Comparison of ENCODE assay signal across 15 mouse cellular contexts in genomic region chr11:30777498-30777897, GRCm38 (mm10). TPM values are rescaled to one million over a fixed set of nuclear protein-coding genes. Genes with fewer than 3 reads are reported as not detected.
DNase-seq lines count a peak whose midpoint lies in the region; ATAC-seq and TF ChIP-seq lines count a peak whose summit lies in the region.
"Had no signal": no experiment of that assay in that cellular context is flagged by ENCODE, and none has a peak within 500 bp of the region (broad histone marks: within the 10 kb centered on the region; RNA-seq: fewer than 3 reads in every experiment).

No protein-coding gene starts in this region.

- no peak for TF ChIP-seq CTCF in heart, adult 2 months (IDR thresholded peaks at IDR 0.05)
- TF ChIP-seq CTCF in MEL (IDR thresholded peaks at IDR 0.05 in 2 of 3, conservative IDR thresholded peaks at IDR 0.05 in 1 of 3; ENCODE audit: control insufficient read depth in 1 of 3, insufficient read depth in 1 of 3, low read depth in 2 of 3, low read length in 3 of 3, poor library complexity in 1 of 3, severe bottlenecking in 1 of 3) = no peak

- peaks cover 9% of the 10 kb centered on the region for H3K79me2 ChIP-seq in heart, adult 2 months (replicated peaks; ENCODE audit: control insufficient read depth, insufficient read depth, low read length)
- peaks cover 62% of the 10 kb centered on the region for H3K79me2 ChIP-seq in MEL (ENCODE audit: control insufficient read depth, insufficient read depth, low read length, poor library complexity)

- H3K27me3 ChIP-seq in heart, adult 2 months (ENCODE audit: control insufficient read depth, insufficient read depth, low read length) = no peaks in the 10 kb centered on the region
- H3K27me3 ChIP-seq in kidney, embryonic 15.5 days = no peaks in the 10 kb centered on the region
- H3K27me3 ChIP-seq in MEL (ENCODE audit: control insufficient read depth in 1 of 2, insufficient read depth in 2 of 2, low read length in 2 of 2) = no peaks in the 10 kb centered on the region
- H3K27me3 ChIP-seq in liver, embryonic 12.5 days (replicated peaks) = no peaks in the 10 kb centered on the region
- no peaks in the 10 kb centered on the region for H3K27me3 ChIP-seq in forebrain, embryonic 13.5 days
- H3K27me3 ChIP-seq: embryonic facial prominence, embryonic 12.5 days had no signal

- TF ChIP-seq RAD21 in MEL (IDR thresholded peaks at IDR 0.05; ENCODE audit: low read depth, low read length) = no peak

- DNase-seq in heart, adult 2 months = no peak
- DNase-seq in heart, postnatal 4 days = no peak
- no peak for DNase-seq in kidney, postnatal 4 days
- peak; percentile 62 for DNase-seq in MEL (ENCODE audit: low read depth, low spot score)
- no peak for DNase-seq in adrenal gland, postnatal 10 days
- DNase-seq: cerebellum, postnatal 10 days; kidney, adult 8-10 months; right cerebral cortex, postnatal 25 days had no signal

- no peak for TF ChIP-seq EP300 in heart, adult 2 months (IDR thresholded peaks at IDR 0.05; ENCODE audit: insufficient read depth, low read depth, low read length)
- TF ChIP-seq EP300 in MEL (IDR thresholded peaks at IDR 0.05; ENCODE audit: low read depth in 1 of 2, low read length in 2 of 2) = no peak

- H3K9ac ChIP-seq in heart, adult 2 months (ENCODE audit: low read depth, low read length) = no peak overlapping the region
- H3K9ac ChIP-seq in kidney, embryonic 15.5 days = no peak overlapping the region
- H3K9ac ChIP-seq in MEL (ENCODE audit: control insufficient read depth, low read depth, low read length, poor library complexity, severe bottlenecking) = no peak overlapping the region
- peak overlapping the region; percentile 28; the same call in 1 of the 2 replicates for H3K9ac ChIP-seq in liver, embryonic 12.5 days
- H3K9ac ChIP-seq in forebrain, embryonic 13.5 days = no peak overlapping the region
- H3K9ac ChIP-seq: embryonic facial prominence, embryonic 12.5 days had no signal

- H3K4me1 ChIP-seq in heart, adult 2 months (ENCODE audit: control insufficient read depth, insufficient read depth, low read length) = peaks cover 8% of the 10 kb centered on the region
- H3K4me1 ChIP-seq in kidney, embryonic 15.5 days = peaks cover 16% of the 10 kb centered on the region
- H3K4me1 ChIP-seq in MEL (ENCODE audit: control insufficient read depth in 1 of 2, insufficient read depth in 2 of 2, low read length in 2 of 2) = peaks cover 11 to 12% of the 10 kb centered on the region in 2 experiments
- peaks cover 45% of the 10 kb centered on the region for H3K4me1 ChIP-seq in liver, embryonic 12.5 days
- peaks cover 35% of the 10 kb centered on the region for H3K4me1 ChIP-seq in forebrain, embryonic 13.5 days

- WGBS in heart, adult 2 months = 44% methylated on average over 4 of the region's 4 CpGs
- WGBS in kidney, embryonic 15.5 days = 71% methylated on average over 4 of the region's 4 CpGs
- WGBS in liver, embryonic 12.5 days (ENCODE audit: insufficient replicate concordance) = 34% methylated on average over 4 of the region's 4 CpGs
- WGBS in forebrain, embryonic 13.5 days = 89% methylated on average over 4 of the region's 4 CpGs

- 0 out of 2 replicates have a peak, but pooled peaks have one; percentile 22 for ATAC-seq in kidney, embryonic 15.5 days (replicated peaks; ENCODE audit: low FRiP score)
- peak; percentile 85 for ATAC-seq in liver, embryonic 12.5 days
- no peak for ATAC-seq in forebrain, embryonic 13.5 days
- ATAC-seq: midbrain, embryonic 16.5 days had no signal

- no peak overlapping the region for H3K4me2 ChIP-seq in kidney, embryonic 15.5 days
- H3K4me2 ChIP-seq in liver, embryonic 12.5 days = peak overlapping the region; percentile 39
- no peak overlapping the region for H3K4me2 ChIP-seq in forebrain, embryonic 13.5 days
- H3K4me2 ChIP-seq: embryonic facial prominence, embryonic 12.5 days had no signal

- H3K9me3 ChIP-seq in kidney, embryonic 15.5 days (replicated peaks) = no peaks in the 10 kb centered on the region
- H3K9me3 ChIP-seq in MEL (replicated peaks; ENCODE audit: insufficient read depth, low read length) = no peaks in the 10 kb centered on the region
- no peaks in the 10 kb centered on the region for H3K9me3 ChIP-seq in liver, embryonic 12.5 days (replicated peaks)
- H3K9me3 ChIP-seq in forebrain, embryonic 13.5 days (replicated peaks) = no peaks in the 10 kb centered on the region
- H3K9me3 ChIP-seq: embryonic facial prominence, embryonic 12.5 days; hindbrain, embryonic 10.5 days had no signal

- peak overlapping the region; percentile 27; the same call in 1 of the 2 replicates for H3K27ac ChIP-seq in heart, adult 2 months
- H3K27ac ChIP-seq in kidney, embryonic 15.5 days = no peak overlapping the region
- no peak overlapping the region for H3K27ac ChIP-seq in MEL (ENCODE audit: control insufficient read depth, low read depth, low read length)
- H3K27ac ChIP-seq in liver, embryonic 12.5 days = peak overlapping the region; percentile 25; the same call in 1 of the 2 replicates
- no peak overlapping the region for H3K27ac ChIP-seq in forebrain, embryonic 13.5 days
- H3K27ac ChIP-seq: embryonic facial prominence, embryonic 12.5 days; hindbrain, embryonic 10.5 days had no signal

- intact Hi-C loops in heart, adult 2 months (cut with DNase I) = no loop called here

- TF ChIP-seq POLR2A in heart, adult 2 months (IDR thresholded peaks at IDR 0.05; ENCODE audit: insufficient read depth, low read depth, low read length) = no peak
- TF ChIP-seq POLR2A in MEL (IDR thresholded peaks at IDR 0.05; ENCODE audit: control insufficient read depth in 1 of 2, insufficient read depth in 1 of 2, low read depth in 1 of 2, low read length in 2 of 2, poor library complexity in 1 of 2) = no peak

- no peak overlapping the region for H3K4me3 ChIP-seq in heart, adult 2 months
- no peak overlapping the region for H3K4me3 ChIP-seq in kidney, embryonic 15.5 days (replicated peaks)
- no peak overlapping the region for H3K4me3 ChIP-seq in MEL (ENCODE audit: control insufficient read depth in 1 of 2, insufficient read depth in 1 of 2, low read depth in 2 of 2, low read length in 2 of 2)
- H3K4me3 ChIP-seq in liver, embryonic 12.5 days = no peak overlapping the region
- no peak overlapping the region for H3K4me3 ChIP-seq in forebrain, embryonic 13.5 days
- H3K4me3 ChIP-seq: embryonic facial prominence, embryonic 12.5 days; hindbrain, embryonic 10.5 days; layer of hippocampus, adult 2 months had no signal

- peaks cover 16% of the 10 kb centered on the region for H3K36me3 ChIP-seq in heart, adult 2 months (ENCODE audit: control insufficient read depth, insufficient read depth, low read length)
- H3K36me3 ChIP-seq in kidney, embryonic 15.5 days = no peaks in the 10 kb centered on the region
- H3K36me3 ChIP-seq in MEL (ENCODE audit: control insufficient read depth in 1 of 2, insufficient read depth in 2 of 2, low read length in 2 of 2) = peaks cover 2 to 35% of the 10 kb centered on the region in 2 experiments; a peak in 3 of 4 replicates
- H3K36me3 ChIP-seq in liver, embryonic 12.5 days = no peaks in the 10 kb centered on the region
- no peaks in the 10 kb centered on the region for H3K36me3 ChIP-seq in forebrain, embryonic 13.5 days (ENCODE audit: poor library complexity, severe bottlenecking)
- H3K36me3 ChIP-seq: embryonic facial prominence, embryonic 12.5 days; hindbrain, embryonic 10.5 days had no signal

TF ChIP-seq in MEL, 35 proteins besides CTCF, POLR2A, EP300 and RAD21:
- TF ChIP-seq ETS1 (IDR thresholded peaks at IDR 0.05; ENCODE audit: low read depth, low read length) (no peak), GATA1 (IDR thresholded peaks at IDR 0.05; ENCODE audit: low read depth, low read length) (peak; percentile 33; the same call in 1 of the 2 replicates)

RNA-seq across cellular contexts. Expression of gene Psme4, which starts 6.0 kb away (rescaled TPM):
- 100 to 1,000 TPM; 189 to 213 TPM for total RNA-seq in heart, adult 2 months (2021)
- 39.1 and 97.7 TPM in 2 replicates for polyA plus RNA-seq in heart, adult 2 months (2012; rRNA removed)
- 10 to 100 TPM; 67.1 to 70.4 TPM for total RNA-seq in heart, postnatal 4 days (2021)
- 18.3 and 18.5 TPM in 2 replicates for polyA plus RNA-seq in kidney, embryonic 15.5 days (2015; fragmentation: Nextera tagmentation; extraction: Ambion mirVana)
- 45.6 and 62.7 TPM in 2 replicates for total RNA-seq in MEL (2012; rRNA removed)
- polyA plus RNA-seq in MEL (2012; ENCODE audit: insufficient read depth in 1 of 2, insufficient read length in 2 of 2, low read depth in 1 of 2, low replicate concordance in 2 of 2, missing spikeins in 1 of 2) = 10 to 100 TPM; 42.5 to 96.4 TPM
- 16.1 and 16.4 TPM in 2 replicates for polyA plus RNA-seq in liver, embryonic 12.5 days (2016; fragmentation: Nextera tagmentation; extraction: Ambion mirVana)
- 23.7 and 27.2 TPM in 2 replicates for polyA plus RNA-seq in forebrain, embryonic 13.5 days (2015; fragmentation: Nextera tagmentation; extraction: Ambion mirVana)
- 10 to 100 TPM; 56.9 to 72.2 TPM for total RNA-seq in adrenal gland, postnatal 10 days (2021)

Comparison
In these comparisons a context has a peak if more than half of its experiments do, and no peak if none do; other contexts are left out.
1. H3K27ac ChIP-seq: peak in heart, adult 2 months (single experiment) and liver, embryonic 12.5 days (single experiment); none in kidney, embryonic 15.5 days (single experiment), MEL (single experiment) and forebrain, embryonic 13.5 days (single experiment).